18 mouse cellular contexts compared by ENCODE assay signal in genomic region chr2:148192946-148193345, GRCm38 (mm10).
DNase-seq lines count a peak whose midpoint lies in the region; ATAC-seq lines count a peak whose summit lies in the region.
"Had no signal": no experiment of that assay in that cellular context is flagged by ENCODE, and none has a peak within 500 bp of the region (broad histone marks: within the 10 kb centered on the region; RNA-seq: fewer than 3 reads in every experiment).

No protein-coding gene starts in this region.

- WGBS in heart, embryonic 10.5 days, result 43% methylated on average over 4 of the region's 4 CpGs
- 64% methylated on average over 4 of the region's 4 CpGs for WGBS in limb, embryonic 11.5 days
- WGBS in limb, embryonic 10.5 days, result 66% methylated on average over 4 of the region's 4 CpGs

- no peak for ATAC-seq in limb, embryonic 11.5 days (ENCODE audit: insufficient number of reproducible peaks, low FRiP score, low TSS enrichment, low read depth)
- ATAC-seq: forebrain, postnatal 0 days; hindbrain, postnatal 0 days; midbrain, embryonic 16.5 days had no signal

- no peaks in the 10 kb centered on the region for H3K36me3 ChIP-seq in heart, embryonic 10.5 days
- no peaks in the 10 kb centered on the region for H3K36me3 ChIP-seq in limb, embryonic 11.5 days (ENCODE audit: control insufficient read depth, insufficient read depth, low read length)
- no peaks in the 10 kb centered on the region for H3K36me3 ChIP-seq in limb, embryonic 10.5 days
- H3K36me3 ChIP-seq: neural tube, embryonic 12.5 days had no signal

- DNase-seq in heart, adult 11 months, result peak; percentile 93
- DNase-seq in heart, embryonic 10.5 days (ENCODE audit: low spot score), result no peak
- peak; percentile 15 for DNase-seq in limb, embryonic 11.5 days (ENCODE audit: low spot score)
- no peak for DNase-seq in limb, embryonic 10.5 days (ENCODE audit: low spot score)
- peak; percentile 13 for DNase-seq in adipocyte (ENCODE audit: low spot score)
- peak; percentile 59 to 64 for DNase-seq in heart, postnatal 10 days
- no peak for DNase-seq in spleen, adult 12 weeks (ENCODE audit: low spot score)
- no peak for DNase-seq in left cerebral cortex, postnatal 36 days (ENCODE audit: low spot score in 2 of 2)
- DNase-seq: adrenal gland, adult 8-10 months; cerebellum, adult 8-10 months; forebrain, postnatal 0 days; right cerebral cortex, postnatal 4 days; thymus, postnatal 4 days had no signal

- no peak overlapping the region for H3K9ac ChIP-seq in limb, embryonic 11.5 days (ENCODE audit: low read length)
- H3K9ac ChIP-seq: forebrain, postnatal 0 days; neural tube, embryonic 12.5 days had no signal

- H3K27me3 ChIP-seq in heart, embryonic 10.5 days (ENCODE audit: insufficient read depth, poor library complexity, severe bottlenecking), result peaks cover 23% of the 10 kb centered on the region
- no peaks in the 10 kb centered on the region for H3K27me3 ChIP-seq in limb, embryonic 11.5 days (ENCODE audit: control insufficient read depth, insufficient read depth, low read length)
- no peaks in the 10 kb centered on the region for H3K27me3 ChIP-seq in limb, embryonic 10.5 days (ENCODE audit: low read depth, poor library complexity, severe bottlenecking)
- H3K27me3 ChIP-seq: neural tube, embryonic 12.5 days had no signal

- no peak overlapping the region for H3K4me2 ChIP-seq in limb, embryonic 11.5 days (ENCODE audit: low read depth, severe bottlenecking)
- H3K4me2 ChIP-seq: liver, embryonic 11.5 days; neural tube, embryonic 12.5 days had no signal

- H3K4me3 ChIP-seq in heart, embryonic 10.5 days, result no peak overlapping the region
- H3K4me3 ChIP-seq in limb, embryonic 11.5 days (ENCODE audit: low read depth, low read length), result no peak overlapping the region
- H3K4me3 ChIP-seq in limb, embryonic 10.5 days, result no peak overlapping the region
- H3K4me3 ChIP-seq: neural tube, embryonic 12.5 days had no signal

- no peaks in the 10 kb centered on the region for H3K9me3 ChIP-seq in heart, embryonic 10.5 days
- H3K9me3 ChIP-seq in limb, embryonic 11.5 days (ENCODE audit: control insufficient read depth, low read length), result no peaks in the 10 kb centered on the region
- no peaks in the 10 kb centered on the region for H3K9me3 ChIP-seq in limb, embryonic 10.5 days (replicated peaks)
- H3K9me3 ChIP-seq: neural tube, embryonic 12.5 days had no signal

- peaks cover 7% of the 10 kb centered on the region; the same call in 1 of the 2 replicates for H3K4me1 ChIP-seq in heart, embryonic 10.5 days
- H3K4me1 ChIP-seq in limb, embryonic 11.5 days (ENCODE audit: control insufficient read depth, insufficient read depth, low read length), result no peaks in the 10 kb centered on the region
- 0 out of 2 replicates have a peak, but pooled peaks cover 4% of the 10 kb centered on the region for H3K4me1 ChIP-seq in limb, embryonic 10.5 days
- H3K4me1 ChIP-seq: neural tube, embryonic 12.5 days had no signal

- H3K27ac ChIP-seq in heart, embryonic 10.5 days, result no peak overlapping the region
- H3K27ac ChIP-seq in limb, embryonic 11.5 days (replicated peaks; ENCODE audit: low read depth, low read length), result no peak overlapping the region
- H3K27ac ChIP-seq in limb, embryonic 10.5 days, result no peak overlapping the region
- H3K27ac ChIP-seq: hindbrain, postnatal 0 days; macrophage; neural tube, embryonic 12.5 days had no signal

- intact Hi-C loops in heart, postnatal 10 days (cut with DNase I), result no loop called here
- intact Hi-C loops in left cerebral cortex, postnatal 36 days (cut with DNase I), result no loop called here

Comparison
In these comparisons a context has a peak if more than half of its experiments do, and no peak if none do; other contexts are left out.
1. DNase-seq: peak in heart, adult 11 months (single experiment), limb, embryonic 11.5 days (single experiment), adipocyte (single experiment) and heart, postnatal 10 days (2 of 2); none in heart, embryonic 10.5 days (single experiment), limb, embryonic 10.5 days (single experiment), spleen, adult 12 weeks (single experiment) and left cerebral cortex, postnatal 36 days (0 of 2).